Mouse (Mus musculus) kidney, postnatal 0 days (tissue): Measurements from ENCODE around the gene Ugt1a5. TPM values are rescaled to one million over a fixed set of nuclear protein-coding genes. Genes with fewer than 3 reads are reported as not detected.

Experiments used
- ATAC-seq: fragments of 200-750 bp; cut with Nextera tagmentation; replicated peaks from 2 replicates; pipeline ENCODE4 v1.8.0; 2017; ENCODE audit warnings: low read depth, moderate number of reproducible peaks, moderate TSS enrichment, moderate library complexity; ENCODE audit not compliant: low FRiP score
- DNase-seq: peaks from one replicate; pipeline ENCODE4 v3.0.0-alpha.2; 2016; ENCODE audit warnings: low spot score
- H3K27ac ChIP-seq: fragments of 300-500 bp; sonication (generic); 2 replicates; pipeline ENCODE4 v1.5.1; 2014; ENCODE audit warnings: mild to moderate bottlenecking
- H3K27me3 ChIP-seq: fragments of 300-500 bp; sonication (generic); 2 replicates; pipeline ENCODE4 v1.6.1; 2014; ENCODE audit warnings: low read length, mixed read lengths; ENCODE audit not compliant: insufficient read depth
- H3K36me3 ChIP-seq: fragments of 300-500 bp; sonication (generic); 2 replicates; pipeline ENCODE4 v1.6.1; 2014; ENCODE audit warnings: low read length, mixed read lengths; ENCODE audit not compliant: insufficient read depth
- H3K4me1 ChIP-seq: fragments of 300-500 bp; sonication (generic); replicated peaks from 2 replicates; pipeline ENCODE4 v1.6.1; 2014; ENCODE audit warnings: antibody characterized with exemption, low read length, mixed read lengths; ENCODE audit not compliant: insufficient read depth
- H3K4me2 ChIP-seq: fragments of 300-500 bp; sonication (generic); 2 replicates; pipeline ENCODE4 v1.6.1; 2014; ENCODE audit warnings: mild to moderate bottlenecking, low read length, moderate library complexity, mixed read lengths
- H3K4me3 ChIP-seq: fragments of 300-500 bp; sonication (generic); replicated peaks from 2 replicates; pipeline ENCODE4 v1.5.1; 2014; ENCODE audit warnings: low read depth, low read length
- H3K9ac ChIP-seq: fragments of 300-500 bp; sonication (generic); 2 replicates; pipeline ENCODE4 v1.6.1; 2014; ENCODE audit warnings: low read depth, low read length
- H3K9me3 ChIP-seq: fragments of 300-500 bp; sonication (generic); replicated peaks from 2 replicates; pipeline ENCODE4 v1.6.1; 2016; ENCODE audit warnings: low read length, inconsistent platforms, mixed read lengths
- CTCF ChIP-seq: IDR thresholded peaks from 2 replicates; pipeline ENCODE4 v1.5.1; 2016; ENCODE audit warnings: antibody characterized with exemption, low read depth, mild to moderate bottlenecking, moderate library complexity
- WGBS: fragments of 180-500 bp; shearing (Covaris S2); extraction: QIAGEN DNeasy Blood & Tissue Kit; methylation state at CpG from one replicate; pipeline ENCODE4 v1.1.7; 2014; 5-methylcytosine and 5-hydroxymethylcytosine counted together
- polyA plus RNA-seq: library from polyadenylated mRNA; unstranded; fragments of >200 nt; fragmentation: Nextera tagmentation; extraction: Ambion mirVana; gene quantifications from 2 replicates; pipeline ENCODE4 v1.2.1, GENCODE M21; 2015

The Ugt1a5 gene
- polyA plus RNA-seq, 1 experiment from 2014 or later: not detected

DNA sequence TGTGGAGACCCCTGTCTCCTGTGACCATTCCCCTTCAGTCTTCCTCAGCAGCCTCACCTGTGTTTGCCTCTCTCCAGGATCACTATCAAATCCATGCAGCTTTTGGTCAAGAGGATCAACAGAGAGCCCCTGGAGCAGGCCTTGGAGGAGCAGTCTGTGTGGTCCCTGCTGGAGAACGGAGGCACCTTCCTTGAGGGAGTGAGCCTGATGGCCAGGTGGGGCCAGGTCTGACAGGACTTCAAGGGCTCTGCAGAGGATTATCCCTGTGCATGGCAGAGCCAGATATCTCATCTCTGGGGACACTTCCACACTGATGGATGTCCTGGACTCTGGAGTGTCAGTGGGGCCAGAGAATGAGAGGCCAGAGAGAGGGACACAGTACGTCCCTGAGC lies 89.7 kb downstream of the Ugt1a5 start:
- H3K4me3 ChIP-seq: no peak overlapping the region
- H3K27me3 ChIP-seq: no peaks in the 10 kb centered on the region
- no peak overlapping the region for H3K4me2 ChIP-seq
- whole genome bisulfite sequencing: 61% methylated on average over 2 of the region's 2 CpGs
- peaks cover 8% of the 10 kb centered on the region; the same call in 1 of the 2 replicates for H3K36me3 ChIP-seq
- no peak overlapping the region for H3K9ac ChIP-seq
- no peak for TF ChIP-seq CTCF
- no peak for ATAC-seq
- DNase-seq: no peak
- peaks cover 11% of the 10 kb centered on the region for H3K4me1 ChIP-seq
- H3K9me3 ChIP-seq: peaks cover 10% of the 10 kb centered on the region
- H3K27ac ChIP-seq: no peak overlapping the region

GRCm38 (mm10) chr1:88255989-88256754 lies 90.4 kb downstream of the Ugt1a5 start:
- ATAC-seq (no peak), DNase-seq (no peak)
- no peak for TF ChIP-seq CTCF
- no peak overlapping the region for H3K4me2 ChIP-seq
- H3K4me3 ChIP-seq: no peak overlapping the region
- H3K9ac ChIP-seq: no peak overlapping the region
- no peak overlapping the region for H3K27ac ChIP-seq
- WGBS: 79% methylated on average over 13 of the region's 13 CpGs
- H3K4me1 ChIP-seq: peaks cover 11% of the 10 kb centered on the region
- 0 out of 2 replicates have a peak, but pooled peaks cover 3% of the 10 kb centered on the region for H3K9me3 ChIP-seq
- no peaks in the 10 kb centered on the region for H3K27me3 ChIP-seq
- H3K36me3 ChIP-seq: peaks cover 15% of the 10 kb centered on the region

GRCm38 (mm10) chr1:88256886-88257663 lies 91.3 kb downstream of the Ugt1a5 start:
- DNase-seq (no peak), ATAC-seq (no peak)
- Histone ChIP-seq H3K27ac (no peak overlapping the region), H3K4me3 (no peak overlapping the region), H3K9me3 (no peaks in the 10 kb centered on the region), H3K36me3 (peaks cover 23% of the 10 kb centered on the region), H3K4me1 (peaks cover 14% of the 10 kb centered on the region), H3K9ac (no peak overlapping the region), H3K4me2 (no peak overlapping the region), H3K27me3 (no peaks in the 10 kb centered on the region)
- WGBS: 75% methylated on average over 10 of the region's 10 CpGs
- no peak for TF ChIP-seq CTCF

- peaks cover 14% of the 10 kb centered on the region for H3K4me1 ChIP-seq
- TF ChIP-seq CTCF: no peak
- H3K9ac ChIP-seq: no peak overlapping the region
- no peak for ATAC-seq
- WGBS: 81% methylated on average over 6 of the region's 6 CpGs
- no peak overlapping the region for H3K4me3 ChIP-seq
- peaks cover 28% of the 10 kb centered on the region for H3K36me3 ChIP-seq
- H3K4me2 ChIP-seq: no peak overlapping the region
- no peaks in the 10 kb centered on the region for H3K9me3 ChIP-seq
- H3K27ac ChIP-seq: no peak overlapping the region
- no peaks in the 10 kb centered on the region for H3K27me3 ChIP-seq
- no peak for DNase-seq
These were observed 91.9 kb downstream of the Ugt1a5 start for GRCm38 (mm10) chr1:88257681-88258080.

DNA sequence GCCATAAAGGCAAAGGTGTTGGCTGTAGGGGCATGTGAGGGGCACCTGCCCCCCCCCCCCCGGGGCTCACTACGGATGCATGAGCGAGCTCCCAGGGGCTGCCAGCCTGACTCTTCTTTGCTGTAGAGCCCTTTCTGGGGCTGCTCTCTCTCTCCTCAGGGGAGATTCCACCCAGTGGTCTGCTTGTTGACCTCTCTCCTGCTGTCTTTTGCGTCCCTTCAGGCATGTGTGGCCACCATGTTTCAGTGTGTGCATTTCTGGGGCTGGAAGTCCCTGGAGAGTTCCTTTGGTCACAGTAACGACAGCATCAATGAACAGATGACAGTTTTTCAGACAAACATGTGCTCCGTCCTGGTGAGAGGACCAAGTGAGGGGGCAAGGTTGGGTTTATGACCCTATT lies 92.5 kb downstream of the Ugt1a5 start:
- Histone ChIP-seq H3K27ac (no peak overlapping the region), H3K36me3 (peaks cover 35% of the 10 kb centered on the region), H3K4me1 (peaks cover 14% of the 10 kb centered on the region), H3K4me2 (no peak overlapping the region), H3K9ac (no peak overlapping the region), H3K9me3 (no peaks in the 10 kb centered on the region), H3K4me3 (no peak overlapping the region), H3K27me3 (no peaks in the 10 kb centered on the region)
- TF ChIP-seq CTCF: no peak
- WGBS: 64% methylated on average over 6 of the region's 6 CpGs
- DNase-seq (no peak), ATAC-seq (no peak)

DNA sequence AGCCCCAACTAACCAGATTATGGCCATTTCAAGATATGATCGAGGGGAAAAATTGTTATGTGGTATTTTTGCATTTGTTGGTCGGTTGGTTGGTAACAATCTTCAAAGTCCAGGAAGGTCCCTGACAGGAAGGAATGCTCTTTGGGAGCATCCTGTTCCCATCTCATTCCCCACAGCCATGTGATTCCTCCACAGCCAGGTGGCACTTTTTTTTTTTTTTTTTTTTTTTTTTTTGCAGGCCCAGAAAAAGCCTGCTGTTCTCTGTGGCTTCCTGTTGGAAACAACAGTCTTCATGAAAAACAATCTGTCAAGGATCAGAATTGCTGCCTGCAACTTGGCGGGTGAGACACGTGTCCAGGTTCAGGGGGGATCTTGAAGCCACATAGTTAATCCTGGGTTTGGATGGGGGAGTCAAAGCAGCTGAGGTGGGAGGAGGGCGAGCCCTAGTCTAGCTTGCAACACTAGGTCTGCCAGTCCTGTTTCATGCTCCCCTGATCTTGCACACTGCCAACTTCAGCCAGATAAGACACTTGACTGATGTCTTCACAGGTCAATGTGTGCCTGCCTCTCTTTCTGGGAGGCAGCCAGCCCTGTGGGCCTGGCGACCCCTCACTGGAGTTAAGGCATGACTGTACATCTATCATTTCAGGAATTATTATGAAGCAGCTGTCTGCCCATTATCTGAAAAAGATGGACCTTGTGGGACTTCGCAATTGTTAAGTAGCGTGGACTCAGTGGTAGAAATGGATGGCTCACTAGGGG lies 93.2 kb downstream of the Ugt1a5 start:
- H3K4me2 ChIP-seq: no peak overlapping the region
- peaks cover 14% of the 10 kb centered on the region for H3K4me1 ChIP-seq
- peaks cover 42% of the 10 kb centered on the region for H3K36me3 ChIP-seq
- WGBS: 50% methylated on average over 8 of the region's 8 CpGs
- no peaks in the 10 kb centered on the region for H3K9me3 ChIP-seq
- H3K27me3 ChIP-seq: no peaks in the 10 kb centered on the region
- TF ChIP-seq CTCF: no peak; the same call in 1 of the 2 replicates
- DNase-seq: peak; percentile 87
- peak overlapping the region; percentile 0; the same call in 1 of the 2 replicates for H3K27ac ChIP-seq
- no peak overlapping the region for H3K4me3 ChIP-seq
- H3K9ac ChIP-seq: 0 out of 2 replicates have a peak overlapping the region, but pooled peaks have one; percentile 0
- peak; percentile 4; the same call in 1 of the 2 replicates for ATAC-seq
